Mouse (Mus musculus): ENCODE data around the gene Rhobtb1.

Gene Rhobtb1

DNA sequence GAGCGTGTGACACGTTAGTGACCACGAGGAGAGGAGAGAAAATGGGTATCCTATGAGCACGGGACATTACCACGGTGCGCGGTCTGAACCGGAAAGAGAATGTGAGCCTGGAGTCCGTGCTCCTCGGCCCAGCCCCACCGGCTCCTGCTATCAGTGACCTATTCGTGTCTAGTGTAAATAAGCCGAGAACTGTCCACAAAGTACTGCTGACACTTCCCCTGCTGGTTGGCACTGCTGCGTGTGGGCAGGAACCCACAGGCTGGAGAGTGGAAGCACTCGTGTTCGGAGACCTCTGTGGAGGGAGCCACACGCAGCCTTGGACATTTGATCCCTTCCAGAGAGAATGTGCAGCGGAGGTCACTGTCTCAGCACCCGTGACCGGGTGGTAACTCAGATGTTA lies at the start of gene Rhobtb1:
Gene Rhobtb1, plus strand, starts transcription at position 390 of the 400 bp plus-strand sequence.
- no peak for DNase-seq (ENCODE audit: low read depth, low spot score)

DNA sequence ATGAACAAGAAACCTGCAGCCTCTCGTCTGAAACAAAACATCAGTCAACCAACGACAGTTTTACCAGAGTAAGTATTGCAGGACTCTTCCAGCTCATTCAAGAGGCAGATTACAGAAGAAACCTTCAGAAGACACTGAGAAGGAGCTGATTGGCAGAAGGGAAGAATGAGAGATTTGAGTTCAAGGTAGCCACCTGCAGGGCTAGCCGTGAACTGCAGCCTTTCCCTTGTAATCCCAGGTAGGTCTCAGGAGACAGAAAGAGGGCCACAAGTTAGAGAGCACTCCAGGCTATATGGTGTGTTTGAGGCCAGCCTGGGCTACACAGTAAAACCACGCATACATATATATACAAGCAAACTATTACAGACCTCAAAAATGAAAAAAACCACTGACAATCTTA lies 49.2 kb upstream of the Rhobtb1 start:
- DNase-seq (ENCODE audit: low read depth, low spot score): peak; percentile 22

DNA sequence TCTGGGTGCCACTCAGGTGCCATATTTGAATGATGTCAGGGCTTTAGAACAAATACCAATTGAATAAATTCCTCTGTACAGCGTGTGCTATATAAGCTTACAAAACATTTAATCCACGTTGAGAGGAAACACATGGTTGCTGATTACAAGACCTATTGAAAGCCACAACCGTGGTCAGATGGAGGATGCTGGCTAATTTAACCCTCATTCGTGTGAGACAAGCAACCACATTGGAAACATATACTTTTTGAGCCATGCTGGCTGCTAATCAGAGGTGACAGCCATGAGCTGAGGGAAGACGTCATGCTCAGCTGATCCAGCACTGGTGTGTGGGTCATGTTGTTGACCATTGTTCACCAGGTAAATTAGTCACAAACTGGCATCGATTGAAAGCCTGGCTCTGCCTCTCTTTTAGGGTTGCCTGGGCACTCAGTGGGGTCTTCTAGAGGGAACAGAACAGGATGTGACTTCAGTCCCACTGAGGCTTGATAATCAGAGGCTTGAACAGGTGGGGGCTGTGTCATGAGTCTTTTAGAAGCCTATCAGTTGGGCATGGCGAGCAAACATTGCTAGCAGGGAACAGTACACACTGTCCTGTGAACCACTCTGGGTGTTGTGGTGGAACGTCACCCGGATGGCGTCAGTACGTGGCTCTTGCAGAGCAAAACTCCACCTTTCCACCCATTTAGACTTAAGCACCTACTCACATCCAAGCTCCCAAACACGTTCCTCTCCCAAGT lies 46.9 kb upstream of the Rhobtb1 start:
- DNase-seq (ENCODE audit: low read depth, low spot score): no peak

GRCm38 (mm10) chr10:69104883-69105225 lies 46.4 kb upstream of the Rhobtb1 start:
- DNase-seq (ENCODE audit: low read depth, low spot score): no peak

GRCm38 (mm10) chr10:69106796-69107195 lies 44.4 kb upstream of the Rhobtb1 start:
- DNase-seq (ENCODE audit: low read depth, low spot score): no peak

GRCm38 (mm10) chr10:69107253-69107652 lies 44.0 kb upstream of the Rhobtb1 start:
- DNase-seq (ENCODE audit: low read depth, low spot score): no peak

DNA sequence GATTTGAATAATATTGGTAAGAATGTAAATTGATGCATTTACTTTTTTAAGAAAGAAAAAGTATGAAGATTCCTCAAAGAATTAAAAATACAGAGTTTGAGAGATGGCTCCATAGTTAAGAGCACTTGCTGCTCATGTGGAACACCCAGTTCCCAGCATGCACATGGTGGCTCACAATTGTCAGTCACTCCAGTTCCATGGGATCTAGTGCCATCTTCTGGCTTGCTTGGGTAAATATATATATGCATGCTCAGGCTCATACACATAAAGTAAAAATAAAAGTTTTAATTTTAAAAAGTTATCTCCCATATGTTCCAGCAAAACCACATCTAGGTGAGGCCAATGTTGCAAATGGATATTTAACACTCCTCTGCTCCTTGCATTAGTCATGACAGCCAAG lies 36.9 kb upstream of the Rhobtb1 start:
- no peak for DNase-seq (ENCODE audit: low read depth, low spot score)

DNA sequence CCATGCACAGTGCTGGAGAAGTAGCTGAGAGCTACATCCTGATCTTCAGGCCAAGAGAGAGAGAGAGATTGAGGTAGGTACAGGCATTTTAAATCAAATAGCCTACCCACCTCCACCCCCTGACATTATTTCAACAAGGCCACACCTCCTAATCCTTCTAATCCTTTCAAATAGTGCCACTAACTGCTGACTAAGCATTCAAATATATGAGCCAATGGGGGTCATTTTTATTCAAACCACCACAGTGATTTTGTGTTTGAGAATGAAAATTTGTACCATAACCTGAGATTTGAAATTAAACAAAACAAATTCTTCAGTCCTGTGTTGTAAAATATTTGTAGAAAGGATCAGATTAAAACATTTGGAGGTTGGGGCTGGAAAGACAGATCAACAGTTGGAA lies 33.2 kb upstream of the Rhobtb1 start:
- no peak for DNase-seq (ENCODE audit: low read depth, low spot score)

- DNase-seq (ENCODE audit: low read depth, low spot score): no peak
These were observed 32.3 kb upstream of the Rhobtb1 start for GRCm38 (mm10) chr10:69118893-69119292.

DNA sequence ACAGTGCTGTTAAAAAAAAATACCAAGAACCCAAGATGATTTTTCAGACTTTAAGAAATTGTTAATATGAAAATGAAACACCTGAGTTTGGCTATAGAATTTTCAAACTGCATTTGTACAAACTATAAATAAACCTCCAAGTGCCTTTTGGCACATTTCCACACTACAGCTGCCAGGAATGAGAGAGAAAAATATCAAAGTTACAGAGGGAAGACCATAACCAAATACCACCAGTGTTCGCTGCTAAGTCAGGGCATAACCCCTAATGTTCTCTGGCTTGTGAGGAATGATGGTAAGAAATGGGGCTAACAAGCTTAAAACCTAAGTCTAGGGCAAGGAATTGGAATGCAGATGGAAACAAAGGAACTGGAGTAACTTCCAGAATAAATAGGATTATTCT lies 31.8 kb upstream of the Rhobtb1 start:
- DNase-seq (ENCODE audit: low read depth, low spot score): no peak

GRCm38 (mm10) chr10:69126546-69126945 lies 24.7 kb upstream of the Rhobtb1 start:
- DNase-seq (ENCODE audit: low read depth, low spot score): no peak

DNA sequence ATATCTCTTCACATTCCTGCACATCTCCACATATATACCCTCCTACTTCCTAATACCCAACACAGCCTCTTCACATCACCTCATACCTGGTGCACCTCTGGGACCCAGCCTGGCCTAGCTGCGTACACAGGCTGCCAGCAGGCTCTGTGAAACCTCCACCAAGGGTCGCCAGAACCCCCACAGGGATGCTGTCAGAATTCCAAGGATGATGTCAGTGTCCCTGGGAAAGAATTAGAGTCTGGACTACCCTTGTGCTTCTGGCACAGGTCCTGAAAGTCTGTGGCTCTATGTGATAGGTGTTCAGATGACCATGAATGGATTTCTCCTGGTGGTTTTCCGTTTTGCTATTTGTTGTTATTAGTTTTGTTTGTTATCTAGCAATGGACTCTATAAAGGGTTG lies 22.7 kb upstream of the Rhobtb1 start:
- DNase-seq (ENCODE audit: low read depth, low spot score): no peak

DNA sequence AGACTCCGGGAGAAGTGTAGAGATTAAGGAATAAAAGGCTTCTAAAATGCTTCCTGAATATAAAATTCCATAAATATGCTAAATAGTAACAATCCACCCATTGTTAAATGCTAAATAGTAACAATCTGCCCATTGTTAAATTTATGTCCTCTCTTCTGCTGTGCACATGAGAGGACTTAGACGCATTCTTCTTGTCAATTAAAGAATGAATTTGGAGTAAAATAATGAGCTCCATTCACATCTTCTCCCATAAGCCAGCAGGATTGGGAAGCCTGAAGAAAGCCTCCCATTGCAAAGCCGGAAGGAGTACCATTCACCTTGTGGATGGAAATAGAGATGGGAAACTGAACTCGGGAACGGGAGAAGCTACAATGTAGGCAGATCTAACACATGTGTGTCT lies 20.6 kb upstream of the Rhobtb1 start:
- no peak for DNase-seq (ENCODE audit: low read depth, low spot score)

DNA sequence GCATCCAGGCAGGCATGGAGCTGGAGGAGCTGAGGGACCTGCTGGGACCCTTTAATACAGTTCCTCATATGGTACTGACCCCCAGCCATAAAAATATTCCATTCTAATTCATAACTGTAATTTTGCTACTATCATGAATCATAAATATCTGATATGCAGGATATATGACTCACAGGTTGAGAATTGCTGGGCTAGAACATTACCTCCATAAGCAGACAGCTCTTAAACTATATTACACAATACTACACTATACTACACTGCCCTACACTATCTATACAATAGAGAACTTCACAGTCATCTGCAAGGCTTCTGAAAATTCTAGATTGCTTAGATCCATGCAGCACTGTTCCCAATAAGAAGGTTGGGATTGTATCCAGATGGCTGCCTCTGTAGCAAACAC lies 16.9 kb upstream of the Rhobtb1 start:
- no peak for DNase-seq (ENCODE audit: low read depth, low spot score)

GRCm38 (mm10) chr10:69136241-69136828 lies 14.9 kb upstream of the Rhobtb1 start:
- DNase-seq (ENCODE audit: low read depth, low spot score): no peak

- DNase-seq (ENCODE audit: low read depth, low spot score): no peak
These were observed 2.0 kb upstream of the Rhobtb1 start for GRCm38 (mm10) chr10:69149252-69149651.

DNA sequence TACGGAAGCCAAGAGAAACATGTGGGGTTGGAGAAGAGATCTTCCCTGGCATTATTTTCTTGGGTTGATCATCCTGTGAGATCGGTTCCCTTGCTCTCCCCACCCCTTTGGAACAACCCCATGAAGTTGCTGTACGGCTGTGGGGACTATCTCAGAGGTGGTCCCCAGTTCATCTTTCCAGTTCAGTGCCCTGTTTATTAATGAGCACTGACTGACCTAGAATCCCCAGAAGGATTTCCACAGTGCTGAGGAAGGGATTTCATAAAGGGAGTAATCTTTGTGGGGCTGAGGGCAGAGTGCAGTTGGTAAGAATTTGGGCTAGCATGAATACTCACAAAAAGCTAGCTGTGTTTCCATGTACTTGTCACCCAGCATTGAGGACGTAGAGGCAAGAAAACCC lies 1.7 kb downstream of the Rhobtb1 start:
- DNase-seq (ENCODE audit: low read depth, low spot score): no peak

DNA sequence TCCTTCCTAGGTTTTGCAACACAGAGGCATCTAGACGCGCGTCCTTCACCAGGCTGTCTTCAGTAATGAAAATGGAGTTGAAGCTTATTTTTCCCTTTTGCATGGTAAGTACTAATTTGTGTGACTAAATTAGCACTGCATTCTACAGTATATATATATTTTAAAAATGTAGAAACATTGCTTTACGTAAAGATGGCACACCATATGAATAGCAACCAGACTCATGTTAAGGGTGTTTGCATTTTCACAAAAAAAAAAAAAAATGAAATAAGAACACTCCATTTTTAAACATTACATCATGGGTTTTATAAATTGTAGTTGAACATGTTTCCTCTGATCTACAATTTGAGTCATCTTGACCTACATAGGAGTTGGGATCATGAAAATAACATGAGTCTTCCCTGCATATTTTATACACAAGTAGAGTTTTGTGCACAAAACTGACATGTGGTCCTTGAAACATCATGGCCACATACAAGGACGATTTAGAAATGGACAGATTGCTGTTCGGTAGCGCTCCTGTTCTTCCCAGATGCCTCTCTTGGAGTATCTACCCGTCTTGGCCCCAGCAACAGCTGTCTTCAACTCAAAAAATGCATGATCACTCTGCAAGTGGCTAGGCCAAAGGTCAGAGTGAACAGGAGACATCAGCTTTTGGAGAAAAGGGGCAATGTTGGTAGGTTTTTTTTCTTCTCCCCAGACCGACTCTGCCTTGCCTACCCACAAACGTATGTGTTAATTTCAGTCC lies 4.4 kb downstream of the Rhobtb1 start:
- DNase-seq (ENCODE audit: low read depth, low spot score): no peak

GRCm38 (mm10) chr10:69156462-69156861 lies 5.2 kb downstream of the Rhobtb1 start:
- DNase-seq (ENCODE audit: low read depth, low spot score): no peak

DNA sequence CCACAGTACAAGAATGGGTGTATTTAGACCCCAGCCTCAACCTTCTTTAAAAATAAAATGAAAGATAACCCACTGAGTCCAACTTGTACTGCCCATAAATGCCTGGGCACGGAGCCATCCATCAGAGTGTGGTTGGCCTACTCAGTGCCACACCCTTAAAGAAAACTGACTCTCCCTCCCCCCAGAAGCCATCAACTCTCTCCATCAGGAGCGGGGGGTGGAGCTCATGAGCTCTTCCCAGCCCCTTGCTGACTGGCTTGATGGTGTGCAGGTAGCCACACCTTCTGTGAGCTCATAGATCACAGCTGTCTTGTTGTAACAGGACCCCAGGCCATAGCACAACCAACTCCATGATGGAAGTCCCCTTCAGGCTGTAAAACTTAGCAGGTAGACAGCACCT lies 6.2 kb downstream of the Rhobtb1 start:
- DNase-seq (ENCODE audit: low read depth, low spot score): no peak

- peak; percentile 15 for DNase-seq (ENCODE audit: low read depth, low spot score)
These were observed 9.6 kb downstream of the Rhobtb1 start for GRCm38 (mm10) chr10:69160877-69161276.

GRCm38 (mm10) chr10:69161503-69161902 lies 10.3 kb downstream of the Rhobtb1 start:
- no peak for DNase-seq (ENCODE audit: low read depth, low spot score)

DNA sequence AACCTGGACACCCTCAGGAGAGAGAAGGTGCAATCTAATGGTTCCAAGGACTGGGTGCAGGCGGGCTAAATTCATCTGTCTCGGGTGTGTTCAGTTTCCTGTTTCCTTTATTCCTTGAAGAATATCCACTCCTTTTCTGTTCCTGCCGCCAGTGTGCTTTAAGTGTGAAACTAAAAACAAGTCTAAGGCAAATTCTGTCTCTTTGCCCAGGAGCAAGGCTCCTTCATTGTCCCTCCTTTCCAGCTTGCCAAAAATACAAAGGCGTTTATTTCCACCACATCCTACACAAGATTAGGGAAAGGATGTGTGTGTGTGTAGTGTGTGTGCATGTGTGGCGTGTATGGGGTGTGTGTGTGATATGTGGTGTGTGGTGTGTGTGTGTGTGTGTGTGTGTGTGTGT lies 11.3 kb downstream of the Rhobtb1 start:
- no peak for DNase-seq (ENCODE audit: low read depth, low spot score)
